Mouse (Mus musculus) thymus, adult 2 months (tissue): ENCODE results near the gene Abca3.

Experiments
- CTCF ChIP-seq: fragments of 200-500 bp; IDR thresholded peaks from 2 replicates; pipeline ENCODE4 v1.5.1; 2012; ENCODE audit warnings: mild to moderate bottlenecking, control low read depth, low read length, moderate library complexity, borderline replicate concordance; ENCODE audit not compliant: control insufficient read depth, poor library complexity, insufficient read depth; ENCODE audit errors: extremely low read depth
- POLR2A ChIP-seq: fragments of 200-500 bp; IDR thresholded peaks from 2 replicates; pipeline ENCODE4 v1.6.1; 2012; ENCODE audit warnings: mild to moderate bottlenecking, low read length, control low read depth, moderate library complexity; ENCODE audit not compliant: control insufficient read depth, poor library complexity, insufficient read depth; ENCODE audit errors: extremely low read depth

- TF ChIP-seq CTCF (no peak), POLR2A (no peak)
Measured at GRCm38 (mm10) chr17:24454218-24454755, 102.5 kb downstream of the Abca3 start.
